Mouse (Mus musculus) midbrain, embryonic 16.5 days (tissue): ENCODE measurements around the gene Mrvi1. TPM values are rescaled to one million over a fixed set of nuclear protein-coding genes. Genes with fewer than 3 reads are reported as not detected.

Experiments used
- ATAC-seq: fragments of 200-750 bp; cut with Nextera tagmentation; 2 replicates; pipeline ENCODE4 v1.8.0; 2017; ENCODE audit warnings: moderate TSS enrichment
- H3K27ac ChIP-seq: fragments of 300-500 bp; sonication (generic); 2 replicates; pipeline ENCODE4 v1.5.1; 2014; ENCODE audit warnings: mild to moderate bottlenecking, low read length, mixed read lengths
- H3K27me3 ChIP-seq: fragments of 300-500 bp; sonication (generic); 2 replicates; pipeline ENCODE4 v1.6.1; 2014; ENCODE audit warnings: low read depth, low read length, mixed read lengths; ENCODE audit not compliant: control insufficient read depth, insufficient read depth
- H3K36me3 ChIP-seq: fragments of 300-500 bp; sonication (generic); 2 replicates; pipeline ENCODE4 v1.6.1; 2014; ENCODE audit warnings: mild to moderate bottlenecking, low read length, moderate library complexity, mixed read lengths; ENCODE audit not compliant: control insufficient read depth, insufficient read depth
- H3K4me1 ChIP-seq: fragments of 300-500 bp; sonication (generic); 2 replicates; pipeline ENCODE4 v1.6.1; 2014; ENCODE audit warnings: mild to moderate bottlenecking, low read length, mixed read lengths; ENCODE audit not compliant: control insufficient read depth, insufficient read depth
- H3K4me2 ChIP-seq: fragments of 300-500 bp; sonication (generic); 2 replicates; pipeline ENCODE4 v1.6.1; 2014; ENCODE audit warnings: mild to moderate bottlenecking, low read length, mixed read lengths
- H3K4me3 ChIP-seq: fragments of 300-500 bp; sonication (generic); 2 replicates; pipeline ENCODE4 v1.5.1; 2014; ENCODE audit warnings: low read depth, mild to moderate bottlenecking, low read length, moderate library complexity, mixed read lengths
- H3K9ac ChIP-seq: fragments of 300-500 bp; sonication (generic); 2 replicates; pipeline ENCODE4 v1.6.1; 2014; ENCODE audit warnings: low read depth, low read length, mixed read lengths
- H3K9me3 ChIP-seq: fragments of 300-500 bp; sonication (generic); replicated peaks from 2 replicates; pipeline ENCODE4 v1.6.1; 2014; ENCODE audit warnings: mild to moderate bottlenecking, low read length, mixed read lengths; ENCODE audit not compliant: control insufficient read depth, poor library complexity, severe bottlenecking
- WGBS: fragments of 180-500 bp; shearing (Covaris S2); extraction: QIAGEN DNeasy Blood & Tissue Kit; methylation state at CpG from one replicate; pipeline ENCODE4 v1.1.7; 2014; 5-methylcytosine and 5-hydroxymethylcytosine counted together
- polyA plus RNA-seq: library from polyadenylated mRNA; unstranded; fragments of >200 nt; fragmentation: Nextera tagmentation; extraction: Ambion mirVana; gene quantifications from 2 replicates; pipeline ENCODE4 v1.2.1, GENCODE M21; 2015

Mrvi1 gene
- polyA plus RNA-seq, 1 experiment from 2014 or later = 0.77 TPM

DNA sequence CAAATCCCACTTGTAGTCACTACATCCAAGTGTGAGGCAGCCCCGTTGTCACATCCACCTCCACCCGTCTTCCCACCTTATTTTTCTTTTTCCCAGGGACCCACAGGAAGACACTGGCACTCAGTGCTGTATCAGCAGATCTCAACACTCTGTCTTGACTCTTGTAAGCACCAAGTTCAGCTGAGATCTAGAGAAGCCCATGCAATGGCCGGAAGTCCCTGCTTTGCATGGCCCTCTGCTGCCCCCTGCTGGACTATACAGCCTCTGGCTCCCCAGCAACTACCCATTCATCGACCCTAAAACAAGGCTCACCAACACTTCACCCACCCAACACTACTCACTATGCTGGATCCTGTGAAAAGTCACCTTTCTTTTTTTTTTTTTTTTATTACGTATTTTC lies 32.6 kb upstream of the Mrvi1 start:
- Histone ChIP-seq H3K9me3 (no peaks in the 10 kb centered on the region), H3K4me1 (no peaks in the 10 kb centered on the region), H3K9ac (no peak overlapping the region), H3K27ac (no peak overlapping the region), H3K36me3 (no peaks in the 10 kb centered on the region), H3K27me3 (no peaks in the 10 kb centered on the region), H3K4me3 (no peak overlapping the region), H3K4me2 (no peak overlapping the region)
- WGBS = 39% methylated on average over 5 of the region's 5 CpGs
- ATAC-seq = peak; percentile 84; the same call in 1 of the 2 replicates

DNA sequence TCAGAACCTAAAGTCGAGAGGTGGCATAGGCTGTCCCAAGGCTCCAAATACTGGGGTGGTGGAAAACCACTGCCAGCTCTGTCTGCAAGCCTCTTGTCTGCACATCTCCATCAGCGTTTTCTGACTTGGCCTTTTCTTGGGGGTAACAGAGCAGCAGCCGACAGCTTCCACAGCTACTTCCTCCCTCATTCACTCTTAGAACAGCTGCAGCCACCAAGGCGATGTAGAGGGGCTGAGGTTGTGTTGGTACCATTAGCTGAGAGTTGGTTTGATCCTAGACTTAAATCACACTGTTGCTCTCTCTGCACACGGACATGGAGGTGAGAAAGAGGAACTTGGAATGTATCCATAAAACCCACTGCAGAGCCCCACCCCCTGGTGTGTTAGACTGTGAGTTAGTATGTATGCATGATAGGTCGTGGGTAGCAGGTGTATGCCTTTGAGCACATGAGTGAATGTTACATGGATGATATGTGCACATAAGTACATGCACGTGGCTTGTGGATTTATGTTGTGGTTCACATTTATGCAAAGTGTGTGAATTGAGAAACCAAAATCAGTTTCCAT lies 31.9 kb upstream of the Mrvi1 start:
- 80% methylated on average over 7 of the region's 7 CpGs for WGBS
- Histone ChIP-seq H3K9ac (no peak overlapping the region), H3K9me3 (no peaks in the 10 kb centered on the region), H3K27ac (no peak overlapping the region), H3K27me3 (no peaks in the 10 kb centered on the region), H3K4me2 (no peak overlapping the region), H3K36me3 (no peaks in the 10 kb centered on the region), H3K4me1 (no peaks in the 10 kb centered on the region), H3K4me3 (no peak overlapping the region)
- no peak for ATAC-seq

DNA sequence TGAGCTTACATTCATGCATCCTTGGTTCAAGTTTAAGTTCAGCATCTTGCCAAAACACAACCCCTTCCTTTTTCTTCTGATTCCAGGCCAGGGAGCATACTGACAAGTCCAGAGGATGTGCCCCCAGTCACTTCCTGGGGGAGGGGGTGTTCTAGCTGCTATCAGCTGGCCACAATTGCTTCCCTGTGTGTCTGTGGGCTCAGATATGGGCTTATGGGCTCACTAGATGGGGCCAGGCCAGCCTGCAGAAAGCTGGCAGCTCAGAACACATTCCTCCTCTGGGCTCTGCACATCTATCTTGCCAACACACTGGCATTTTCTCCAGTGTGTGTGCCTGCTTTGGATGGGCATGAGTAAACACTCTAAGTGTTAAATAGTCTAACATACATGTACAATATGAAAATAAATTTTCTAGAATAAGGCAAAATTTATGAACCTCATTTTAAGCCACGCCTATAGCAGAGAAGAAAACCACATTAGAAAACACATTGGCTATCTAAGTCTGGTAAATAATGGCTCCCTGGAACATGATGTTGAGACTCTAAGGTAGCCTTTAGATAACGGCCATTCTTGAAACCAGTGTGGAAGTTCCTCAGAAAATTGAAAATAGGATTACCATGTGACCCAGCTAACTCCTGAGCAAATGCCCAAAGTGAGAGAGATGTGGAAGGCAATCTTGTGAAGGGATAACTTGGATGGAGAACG lies 22.0 kb upstream of the Mrvi1 start:
- Histone ChIP-seq H3K4me2 (no peak overlapping the region), H3K27ac (no peak overlapping the region), H3K36me3 (no peaks in the 10 kb centered on the region), H3K27me3 (no peaks in the 10 kb centered on the region), H3K4me1 (no peaks in the 10 kb centered on the region), H3K9me3 (no peaks in the 10 kb centered on the region), H3K4me3 (no peak overlapping the region), H3K9ac (no peak overlapping the region)
- 83% methylated on average over 3 of the region's 3 CpGs for WGBS
- ATAC-seq = no peak

DNA sequence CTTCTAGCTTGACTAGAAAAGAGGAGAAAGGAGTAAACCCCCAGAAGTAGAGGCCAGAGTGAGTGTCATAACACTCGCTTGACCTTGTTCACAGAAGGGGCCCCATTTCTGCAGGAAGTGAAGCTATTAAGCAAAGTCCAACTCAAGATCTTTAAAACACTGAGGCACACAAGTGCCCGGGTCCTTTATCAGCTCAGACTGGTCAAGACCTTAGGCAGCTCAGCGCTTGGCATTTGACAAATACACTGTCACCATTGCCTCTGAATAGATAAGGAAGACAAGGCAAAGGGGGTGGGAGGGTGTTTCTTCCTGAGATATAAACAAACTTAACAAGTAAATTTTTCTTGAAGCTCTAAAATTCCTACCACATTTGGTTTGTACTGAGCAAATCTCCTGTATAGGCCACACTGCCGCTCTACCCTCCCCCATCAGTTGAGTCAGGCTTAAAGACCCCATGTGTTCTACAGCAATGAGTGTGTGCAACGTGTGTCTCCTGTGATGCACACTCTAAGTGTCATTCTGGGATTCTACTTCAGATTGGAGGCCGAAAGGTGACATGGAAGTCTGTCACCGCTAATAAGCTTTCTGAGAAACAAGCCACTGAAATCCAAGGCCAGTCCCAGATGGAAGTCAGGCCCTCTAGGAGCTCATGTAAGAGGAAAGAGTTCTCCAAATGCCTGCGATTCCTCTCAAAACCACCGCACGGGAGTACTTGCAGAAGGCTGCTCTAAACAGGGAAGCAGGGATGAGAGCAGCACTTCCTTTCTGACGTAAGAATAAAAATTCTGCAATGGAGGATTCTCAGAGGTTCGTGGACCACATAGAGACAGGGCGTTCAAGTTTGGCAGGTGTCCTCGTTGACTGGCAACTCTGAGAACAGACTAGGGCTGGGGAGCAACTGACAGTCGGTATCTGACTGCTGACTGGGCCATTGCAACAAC lies 16.9 kb upstream of the Mrvi1 start:
- Histone ChIP-seq H3K9ac (no peak overlapping the region), H3K27ac (no peak overlapping the region), H3K36me3 (no peaks in the 10 kb centered on the region), H3K9me3 (no peaks in the 10 kb centered on the region), H3K4me3 (no peak overlapping the region), H3K4me2 (no peak overlapping the region), H3K27me3 (no peaks in the 10 kb centered on the region), H3K4me1 (no peaks in the 10 kb centered on the region)
- no peak for ATAC-seq
- WGBS = 84% methylated on average over 15 of the region's 15 CpGs

DNA sequence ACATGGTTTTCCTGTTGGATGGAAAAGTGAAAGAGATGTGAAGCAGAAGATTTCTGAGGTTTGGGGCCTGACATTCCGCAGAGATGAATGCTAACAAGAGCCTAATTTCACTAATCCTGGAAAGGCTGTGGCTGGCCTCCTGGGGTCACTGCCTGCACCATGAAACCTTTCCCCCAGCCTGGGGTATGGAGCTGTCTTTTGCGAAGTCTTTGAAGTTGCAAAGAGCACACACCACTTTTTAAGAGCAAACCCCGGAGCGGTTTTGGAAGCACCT lies 8.9 kb upstream of the Mrvi1 start:
- no peaks in the 10 kb centered on the region for H3K9me3 ChIP-seq
- no peaks in the 10 kb centered on the region for H3K27me3 ChIP-seq
- no peak overlapping the region for H3K4me3 ChIP-seq
- no peaks in the 10 kb centered on the region for H3K36me3 ChIP-seq
- 20% methylated on average over 4 of the region's 4 CpGs for WGBS
- no peak for ATAC-seq
- no peak overlapping the region for H3K9ac ChIP-seq
- H3K4me2 ChIP-seq = no peak overlapping the region
- H3K4me1 ChIP-seq = no peaks in the 10 kb centered on the region
- H3K27ac ChIP-seq = no peak overlapping the region

DNA sequence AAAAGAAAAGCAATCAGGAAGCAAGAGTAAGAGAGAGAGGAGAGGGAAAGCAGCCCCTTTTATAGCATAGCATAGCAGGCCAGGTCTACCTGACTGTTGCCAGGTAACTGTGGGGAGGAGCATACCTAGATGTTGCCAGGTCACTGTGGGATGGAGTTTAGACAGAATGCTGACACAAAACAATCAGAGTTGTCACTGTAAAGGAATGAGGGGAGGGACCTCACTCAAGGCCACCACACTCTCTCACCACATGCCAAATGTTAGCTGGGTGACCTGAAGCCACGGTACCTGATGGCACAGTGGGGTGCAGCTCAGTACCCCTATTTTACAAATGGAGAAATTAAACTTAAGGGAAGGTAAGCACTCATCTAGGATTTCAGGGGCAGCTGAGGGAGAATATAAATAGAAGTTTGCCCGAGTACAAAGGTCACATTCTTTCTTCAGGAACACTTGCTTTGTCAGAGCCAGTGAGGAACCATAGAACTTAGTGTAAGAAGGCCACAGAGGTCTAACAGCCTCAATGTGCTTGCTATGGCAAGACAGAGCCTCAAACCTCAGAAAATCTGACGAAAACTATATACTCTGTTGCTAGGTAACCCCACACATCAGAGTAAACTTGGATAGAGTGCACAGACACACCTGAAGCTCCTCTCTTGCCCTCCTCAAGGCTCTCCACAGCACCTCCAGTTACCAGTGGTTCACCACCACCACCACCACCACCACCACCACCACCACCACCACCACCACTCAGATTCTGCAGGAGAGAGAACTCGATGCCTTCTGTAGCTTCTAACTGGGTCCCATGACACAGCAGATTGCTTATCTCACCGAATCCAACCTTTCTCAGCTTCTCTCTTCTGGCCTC lies 8.3 kb upstream of the Mrvi1 start:
- 63% methylated on average over 5 of the region's 5 CpGs for WGBS

DNA sequence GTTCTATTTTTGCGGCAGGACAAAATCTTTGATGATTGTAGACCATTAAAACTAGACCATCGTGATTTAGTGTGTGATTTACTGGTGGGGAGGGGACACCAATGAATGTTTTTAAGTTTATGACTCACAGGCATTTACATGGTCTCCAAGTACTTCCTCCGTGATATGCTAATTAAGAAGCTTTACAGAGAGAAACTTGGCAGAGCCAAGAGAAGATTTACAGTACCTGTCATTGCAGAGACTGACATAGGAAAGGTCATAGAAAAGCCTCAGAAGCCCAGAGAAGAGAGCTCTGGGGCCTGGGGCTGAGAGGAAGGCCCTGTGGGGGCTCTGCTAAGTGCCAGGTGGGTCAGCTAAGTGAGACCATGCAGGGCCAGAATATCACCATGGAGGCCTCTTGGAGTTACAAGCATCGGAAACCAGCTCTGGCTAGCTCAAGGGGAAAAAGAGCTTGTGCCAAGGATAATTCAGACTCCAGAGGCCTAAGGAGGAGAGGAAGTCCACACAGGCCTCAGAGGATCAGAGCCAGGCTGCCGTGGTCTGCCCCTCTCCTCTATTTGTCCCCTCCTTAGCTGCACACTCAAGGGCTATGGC lies 7.1 kb upstream of the Mrvi1 start:
- Histone ChIP-seq H3K4me1 (no peaks in the 10 kb centered on the region), H3K9ac (no peak overlapping the region), H3K27ac (no peak overlapping the region), H3K36me3 (no peaks in the 10 kb centered on the region), H3K4me2 (no peak overlapping the region), H3K9me3 (no peaks in the 10 kb centered on the region), H3K27me3 (no peaks in the 10 kb centered on the region), H3K4me3 (no peak overlapping the region)
- 79% methylated on average over 5 of the region's 5 CpGs for WGBS
- no peak for ATAC-seq

More for the DNA sequence above, 8.3 kb upstream of the Mrvi1 start:
- no peaks in the 10 kb centered on the region for H3K4me1 ChIP-seq
- H3K4me2 ChIP-seq = no peak overlapping the region
- H3K36me3 ChIP-seq = no peaks in the 10 kb centered on the region
- H3K9ac ChIP-seq = no peak overlapping the region
- no peak for ATAC-seq
- H3K27me3 ChIP-seq = no peaks in the 10 kb centered on the region
- no peak overlapping the region for H3K27ac ChIP-seq
- no peak overlapping the region for H3K4me3 ChIP-seq
- no peaks in the 10 kb centered on the region for H3K9me3 ChIP-seq

DNA sequence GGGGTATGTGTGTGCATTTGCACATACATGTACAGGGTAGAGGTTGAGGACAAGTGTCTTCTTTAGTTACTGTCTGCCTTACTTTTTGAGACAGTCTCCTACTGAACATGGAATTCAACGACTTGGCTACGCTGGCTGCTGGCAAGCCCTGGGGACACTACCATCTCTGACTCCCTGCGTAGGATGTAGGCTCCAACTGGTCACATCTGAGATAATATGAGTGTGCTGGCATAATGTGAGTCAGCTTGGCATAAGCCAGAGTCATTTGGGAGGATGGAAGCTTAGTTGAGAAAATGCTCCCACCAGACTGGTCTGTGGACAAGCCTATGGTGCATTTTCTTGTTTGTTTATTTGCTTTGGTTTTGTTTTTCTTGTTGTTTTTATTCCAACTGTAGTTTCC lies 5.8 kb upstream of the Mrvi1 start:
- Histone ChIP-seq H3K36me3 (no peaks in the 10 kb centered on the region), H3K27ac (no peak overlapping the region), H3K4me1 (no peaks in the 10 kb centered on the region), H3K9ac (no peak overlapping the region), H3K4me3 (no peak overlapping the region), H3K27me3 (no peaks in the 10 kb centered on the region), H3K9me3 (no peaks in the 10 kb centered on the region), H3K4me2 (no peak overlapping the region)
- no peak for ATAC-seq
- 92% methylated on average over 3 of the region's 3 CpGs for WGBS
